13 mouse cellular contexts compared by ENCODE assay signal in genomic region chr8:91973951-91974439, GRCm38 (mm10).
A peak's percentile ranks its signal among the peaks of the same experiment; 100 is the strongest.
DNase-seq lines count a peak whose midpoint lies in the region; ATAC-seq and TF ChIP-seq lines count a peak whose summit lies in the region.
"Had no signal": no experiment of that assay in that cellular context is flagged by ENCODE, and none has a peak within 500 bp of the region (broad histone marks: within the 10 kb centered on the region; RNA-seq: fewer than 3 reads in every experiment).

No protein-coding gene starts in this region.

- no peak overlapping the region for H3K27ac ChIP-seq in kidney, adult 2 months (ENCODE audit: insufficient read depth, low read depth, low read length)
- no peak overlapping the region for H3K27ac ChIP-seq in kidney, embryonic 15.5 days
- no peak overlapping the region for H3K27ac ChIP-seq in forebrain, postnatal 0 days (ENCODE audit: low read depth, low read length)
- H3K27ac ChIP-seq in limb, embryonic 10.5 days: no peak overlapping the region
- peak overlapping the region; percentile 59; the same call in 1 of the 2 replicates for H3K27ac ChIP-seq in neural tube, embryonic 13.5 days (replicated peaks)
- no peak overlapping the region for H3K27ac ChIP-seq in embryonic facial prominence, embryonic 10.5 days (replicated peaks)
- no peak overlapping the region for H3K27ac ChIP-seq in intestine, postnatal 0 days (ENCODE audit: low read depth, low read length)

- DNase-seq in kidney, adult 2 months: peak; percentile 57
- no peak for DNase-seq in forebrain, postnatal 0 days
- peak; percentile 59 for DNase-seq in limb, embryonic 10.5 days (ENCODE audit: low spot score)
- DNase-seq in embryonic facial prominence, embryonic 10.5 days (ENCODE audit: low spot score): no peak
- no peak for DNase-seq in thymus, postnatal 25 days
- DNase-seq: cerebellum, postnatal 10 days; lung, embryonic 14.5 days; right cerebral cortex, postnatal 25 days had no signal

- no peak for TF ChIP-seq CTCF in kidney, adult 2 months (conservative IDR thresholded peaks at IDR 0.05; ENCODE audit: insufficient read depth, insufficient read length, low read depth, low read length)
- TF ChIP-seq CTCF in forebrain, postnatal 0 days (IDR thresholded peaks at IDR 0.05; ENCODE audit: low read depth): no peak
- TF ChIP-seq CTCF in intestine, postnatal 0 days (IDR thresholded peaks at IDR 0.05; ENCODE audit: low read depth): no peak

- no peak for TF ChIP-seq POLR2A in kidney, adult 2 months (IDR thresholded peaks at IDR 0.05; ENCODE audit: low read depth, low read length)

- H3K4me2 ChIP-seq in kidney, embryonic 15.5 days: no peak overlapping the region
- peak overlapping the region; percentile 11; the same call in 1 of the 2 replicates for H3K4me2 ChIP-seq in forebrain, postnatal 0 days (ENCODE audit: low read depth)
- H3K4me2 ChIP-seq in neural tube, embryonic 13.5 days: peak overlapping the region; percentile 16; the same call in 1 of the 2 replicates
- H3K4me2 ChIP-seq in intestine, postnatal 0 days (replicated peaks; ENCODE audit: low read depth): no peak overlapping the region
- H3K4me2 ChIP-seq: lung, embryonic 14.5 days had no signal

- no peaks in the 10 kb centered on the region for H3K36me3 ChIP-seq in kidney, adult 2 months (ENCODE audit: control insufficient read depth, insufficient read depth, low read length)
- H3K36me3 ChIP-seq in kidney, embryonic 15.5 days: no peaks in the 10 kb centered on the region
- no peaks in the 10 kb centered on the region for H3K36me3 ChIP-seq in forebrain, postnatal 0 days (ENCODE audit: insufficient read depth)
- H3K36me3 ChIP-seq in limb, embryonic 10.5 days: no peaks in the 10 kb centered on the region
- H3K36me3 ChIP-seq in neural tube, embryonic 13.5 days: no peaks in the 10 kb centered on the region
- H3K36me3 ChIP-seq in embryonic facial prominence, embryonic 10.5 days (replicated peaks): no peaks in the 10 kb centered on the region
- H3K36me3 ChIP-seq in intestine, postnatal 0 days (ENCODE audit: control insufficient read depth, insufficient read depth): no peaks in the 10 kb centered on the region

- H3K4me3 ChIP-seq in kidney, adult 2 months (ENCODE audit: insufficient read depth, low read depth, low read length): no peak overlapping the region
- no peak overlapping the region for H3K4me3 ChIP-seq in kidney, embryonic 15.5 days (replicated peaks)
- no peak overlapping the region for H3K4me3 ChIP-seq in forebrain, postnatal 0 days (ENCODE audit: low read depth, low read length)
- H3K4me3 ChIP-seq in limb, embryonic 10.5 days: no peak overlapping the region
- H3K4me3 ChIP-seq in neural tube, embryonic 13.5 days: no peak overlapping the region
- no peak overlapping the region for H3K4me3 ChIP-seq in embryonic facial prominence, embryonic 10.5 days
- H3K4me3 ChIP-seq in intestine, postnatal 0 days (ENCODE audit: low read depth, low read length): no peak overlapping the region
- H3K4me3 ChIP-seq: erythroblast, embryonic 14.5 days had no signal

- no peak for ATAC-seq in kidney, embryonic 15.5 days (replicated peaks; ENCODE audit: low FRiP score)
- ATAC-seq in forebrain, postnatal 0 days: no peak
- peak; percentile 85 for ATAC-seq in neural tube, embryonic 13.5 days (ENCODE audit: low read depth)
- ATAC-seq in intestine, postnatal 0 days: no peak
- ATAC-seq: CD4-positive, CD25-positive, alpha-beta regulatory T cell, adult 4 months had no signal

- H3K27me3 ChIP-seq in kidney, adult 2 months (replicated peaks; ENCODE audit: control insufficient read depth, insufficient read depth, low read length): no peaks in the 10 kb centered on the region
- peaks cover 92% of the 10 kb centered on the region for H3K27me3 ChIP-seq in kidney, embryonic 15.5 days
- H3K27me3 ChIP-seq in forebrain, postnatal 0 days (ENCODE audit: insufficient read depth, low read length): no peaks in the 10 kb centered on the region; the same call in 1 of the 2 replicates
- peaks cover 95% of the 10 kb centered on the region for H3K27me3 ChIP-seq in limb, embryonic 10.5 days (ENCODE audit: low read depth, poor library complexity, severe bottlenecking)
- H3K27me3 ChIP-seq in neural tube, embryonic 13.5 days: peaks cover 77% of the 10 kb centered on the region
- peaks cover 44% of the 10 kb centered on the region for H3K27me3 ChIP-seq in embryonic facial prominence, embryonic 10.5 days (replicated peaks; ENCODE audit: low read depth, poor library complexity, severe bottlenecking)
- 0 out of 2 replicates have a peak, but pooled peaks cover 3% of the 10 kb centered on the region for H3K27me3 ChIP-seq in intestine, postnatal 0 days (replicated peaks; ENCODE audit: control insufficient read depth, insufficient read depth, low read length)

- no peak overlapping the region for H3K9ac ChIP-seq in kidney, embryonic 15.5 days
- no peak overlapping the region for H3K9ac ChIP-seq in forebrain, postnatal 0 days
- no peak overlapping the region for H3K9ac ChIP-seq in neural tube, embryonic 13.5 days
- no peak overlapping the region for H3K9ac ChIP-seq in intestine, postnatal 0 days (ENCODE audit: low read depth, low read length)
- H3K9ac ChIP-seq: lung, embryonic 14.5 days had no signal

- 37% methylated on average over 18 of the region's 18 CpGs for WGBS in kidney, adult 2 months
- 19% methylated on average over 18 of the region's 18 CpGs for WGBS in kidney, embryonic 15.5 days
- 18% methylated on average over 18 of the region's 18 CpGs for WGBS in forebrain, postnatal 0 days
- 44% methylated on average over 18 of the region's 18 CpGs for WGBS in limb, embryonic 10.5 days
- 20% methylated on average over 18 of the region's 18 CpGs for WGBS in neural tube, embryonic 13.5 days
- 88% methylated on average over 18 of the region's 18 CpGs for WGBS in embryonic facial prominence, embryonic 10.5 days
- WGBS in intestine, postnatal 0 days: 36% methylated on average over 18 of the region's 18 CpGs

- no peaks in the 10 kb centered on the region for H3K4me1 ChIP-seq in kidney, adult 2 months (ENCODE audit: control insufficient read depth, insufficient read depth, low read length)
- H3K4me1 ChIP-seq in kidney, embryonic 15.5 days: no peaks in the 10 kb centered on the region
- no peaks in the 10 kb centered on the region; the same call in 1 of the 2 replicates for H3K4me1 ChIP-seq in forebrain, postnatal 0 days (ENCODE audit: insufficient read depth)
- H3K4me1 ChIP-seq in limb, embryonic 10.5 days: peaks cover 21% of the 10 kb centered on the region
- H3K4me1 ChIP-seq in neural tube, embryonic 13.5 days (replicated peaks): peaks cover 22% of the 10 kb centered on the region
- peaks cover 11% of the 10 kb centered on the region for H3K4me1 ChIP-seq in embryonic facial prominence, embryonic 10.5 days
- no peaks in the 10 kb centered on the region for H3K4me1 ChIP-seq in intestine, postnatal 0 days (replicated peaks; ENCODE audit: control insufficient read depth, insufficient read depth, low read length)

- no peaks in the 10 kb centered on the region for H3K9me3 ChIP-seq in kidney, embryonic 15.5 days (replicated peaks)
- H3K9me3 ChIP-seq in forebrain, postnatal 0 days (ENCODE audit: low read length): no peaks in the 10 kb centered on the region
- no peaks in the 10 kb centered on the region for H3K9me3 ChIP-seq in limb, embryonic 10.5 days (replicated peaks)
- no peaks in the 10 kb centered on the region for H3K9me3 ChIP-seq in neural tube, embryonic 13.5 days
- no peaks in the 10 kb centered on the region for H3K9me3 ChIP-seq in embryonic facial prominence, embryonic 10.5 days
- H3K9me3 ChIP-seq in intestine, postnatal 0 days (ENCODE audit: control insufficient read depth): no peaks in the 10 kb centered on the region

Comparison
In these comparisons a context has a peak if more than half of its experiments do, and no peak if none do; other contexts are left out.
1. DNase-seq: peak in kidney, adult 2 months (single experiment) and limb, embryonic 10.5 days (single experiment); none in forebrain, postnatal 0 days (single experiment), embryonic facial prominence, embryonic 10.5 days (single experiment) and thymus, postnatal 25 days (single experiment).
2. H3K4me2 ChIP-seq: peak in forebrain, postnatal 0 days (single experiment) and neural tube, embryonic 13.5 days (single experiment); none in kidney, embryonic 15.5 days (single experiment) and intestine, postnatal 0 days (single experiment).